Mouse (Mus musculus) heart, postnatal 0 days (tissue): Measurements from ENCODE around the gene Baz2b. TPM values are rescaled to one million over a fixed set of nuclear protein-coding genes. Genes with fewer than 3 reads are reported as not detected.

Source experiments
- ATAC-seq: fragments of 200-750 bp; cut with Nextera tagmentation; 2 replicates; pipeline ENCODE4 v1.8.0; 2017; ENCODE audit warnings: low read depth, moderate number of reproducible peaks, moderate library complexity; ENCODE audit not compliant: insufficient read depth
- DNase-seq: peaks from one replicate; pipeline ENCODE4 v3.0.0-alpha.2; 2016; ENCODE audit warnings: low spot score
- H3K27ac ChIP-seq: fragments of 300-500 bp; sonication (generic); 2 replicates; pipeline ENCODE4 v1.5.1; 2014; ENCODE audit warnings: low read depth, mild to moderate bottlenecking
- H3K27me3 ChIP-seq: fragments of 300-500 bp; sonication (generic); 2 replicates; pipeline ENCODE4 v1.6.1; 2014; ENCODE audit warnings: low read length, mixed read lengths; ENCODE audit not compliant: control insufficient read depth, insufficient read depth
- H3K36me3 ChIP-seq: fragments of 300-500 bp; sonication (generic); replicated peaks from 2 replicates; pipeline ENCODE4 v1.6.1; 2014; ENCODE audit warnings: low read length, mixed read lengths; ENCODE audit not compliant: control insufficient read depth, insufficient read depth
- H3K4me1 ChIP-seq: fragments of 300-500 bp; sonication (generic); 2 replicates; pipeline ENCODE4 v1.6.1; 2014; ENCODE audit warnings: antibody characterized with exemption; ENCODE audit not compliant: control insufficient read depth, insufficient read depth
- H3K4me2 ChIP-seq: fragments of 300-500 bp; sonication (generic); 2 replicates; pipeline ENCODE4 v1.6.1; 2014; ENCODE audit warnings: low read depth, mild to moderate bottlenecking, low read length, moderate library complexity
- H3K4me3 ChIP-seq: fragments of 300-500 bp; sonication (generic); 2 replicates; pipeline ENCODE4 v1.5.1; 2014; ENCODE audit warnings: low read depth, low read length
- H3K9ac ChIP-seq: fragments of 300-500 bp; sonication (generic); replicated peaks from 2 replicates; pipeline ENCODE4 v1.6.1; 2014; ENCODE audit warnings: low read depth, low read length, mixed read lengths
- H3K9me3 ChIP-seq: fragments of 300-500 bp; sonication (generic); replicated peaks from 2 replicates; pipeline ENCODE4 v1.6.1; 2016; ENCODE audit warnings: low read length; ENCODE audit not compliant: control insufficient read depth
- CTCF ChIP-seq: IDR thresholded peaks from 2 replicates; pipeline ENCODE4 v1.5.1; 2016; ENCODE audit warnings: antibody characterized with exemption, control low read depth, low read depth
- EP300 ChIP-seq: IDR thresholded peaks from 2 replicates; pipeline ENCODE4 v1.6.1; 2016; ENCODE audit warnings: antibody characterized with exemption, low read depth
- WGBS: fragments of 180-500 bp; shearing (Covaris S2); extraction: QIAGEN DNeasy Blood & Tissue Kit; methylation state at CpG from one replicate; pipeline ENCODE4 v1.1.7; 2014; 5-methylcytosine and 5-hydroxymethylcytosine counted together
- polyA plus RNA-seq: library from polyadenylated mRNA; unstranded; fragments of >200 nt; fragmentation: Nextera tagmentation; extraction: Ambion mirVana; gene quantifications from 2 replicates; pipeline ENCODE4 v1.2.1, GENCODE M21; 2015
- total RNA-seq: library from RNA; depleted of rRNA; stranded (reverse); fragments of >200 nt; gene quantifications from 2 replicates; pipeline ENCODE4 v1.2.3, GENCODE M21; 2014; ENCODE audit warnings: low replicate concordance

The Baz2b gene
- total and polyA plus RNA-seq, 2 experiments from 2014 or later: 40.3 to 46.2 TPM

DNA sequence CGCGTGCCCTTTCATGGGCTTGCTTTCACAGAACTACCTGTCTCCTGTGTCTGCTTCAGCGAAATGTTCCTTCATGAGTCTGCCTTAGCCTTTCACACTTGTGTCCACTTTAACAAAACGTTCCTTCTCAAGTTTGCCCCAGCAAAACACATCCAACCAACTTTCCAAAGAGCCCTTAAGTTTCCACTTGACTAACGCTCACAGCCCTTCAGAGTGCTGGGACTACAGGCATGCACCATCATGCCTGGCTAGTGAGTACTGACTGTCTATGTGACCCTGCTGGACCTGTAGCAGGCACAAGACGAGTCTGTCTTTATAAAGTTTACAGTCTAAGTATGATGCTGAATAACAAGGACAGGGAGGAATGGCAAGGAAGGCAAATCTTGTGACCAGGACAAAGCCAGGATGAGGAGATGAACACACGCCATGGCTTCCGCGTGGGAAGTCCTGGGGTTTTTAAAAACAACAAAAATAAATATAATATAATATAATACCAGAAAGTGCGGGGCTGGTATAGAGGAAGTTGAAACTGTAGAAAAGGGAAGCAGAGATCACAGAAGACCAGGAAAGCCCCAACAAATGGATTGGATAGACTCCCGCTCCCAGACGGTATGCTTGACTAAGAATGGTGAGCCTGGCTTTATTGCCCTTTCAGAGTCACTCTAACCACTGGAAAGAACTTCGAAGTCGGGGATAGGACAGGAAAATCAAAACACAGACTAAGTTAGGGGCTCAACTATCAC, 120.7 kb downstream of the Baz2b start:
- no peak overlapping the region for H3K4me2 ChIP-seq
- no peaks in the 10 kb centered on the region for H3K27me3 ChIP-seq
- no peaks in the 10 kb centered on the region for H3K9me3 ChIP-seq
- no peak overlapping the region for H3K4me3 ChIP-seq
- no peak for ATAC-seq
- no peaks in the 10 kb centered on the region for H3K36me3 ChIP-seq
- H3K27ac ChIP-seq: peak overlapping the region; percentile 50; the same call in 1 of the 2 replicates
- 83% methylated on average over 14 of the region's 14 CpGs for WGBS
- H3K4me1 ChIP-seq: peaks cover 12% of the 10 kb centered on the region; the same call in 1 of the 2 replicates
- H3K9ac ChIP-seq: no peak overlapping the region
- DNase-seq: no peak
- TF ChIP-seq EP300 (no peak), CTCF (no peak)

DNA sequence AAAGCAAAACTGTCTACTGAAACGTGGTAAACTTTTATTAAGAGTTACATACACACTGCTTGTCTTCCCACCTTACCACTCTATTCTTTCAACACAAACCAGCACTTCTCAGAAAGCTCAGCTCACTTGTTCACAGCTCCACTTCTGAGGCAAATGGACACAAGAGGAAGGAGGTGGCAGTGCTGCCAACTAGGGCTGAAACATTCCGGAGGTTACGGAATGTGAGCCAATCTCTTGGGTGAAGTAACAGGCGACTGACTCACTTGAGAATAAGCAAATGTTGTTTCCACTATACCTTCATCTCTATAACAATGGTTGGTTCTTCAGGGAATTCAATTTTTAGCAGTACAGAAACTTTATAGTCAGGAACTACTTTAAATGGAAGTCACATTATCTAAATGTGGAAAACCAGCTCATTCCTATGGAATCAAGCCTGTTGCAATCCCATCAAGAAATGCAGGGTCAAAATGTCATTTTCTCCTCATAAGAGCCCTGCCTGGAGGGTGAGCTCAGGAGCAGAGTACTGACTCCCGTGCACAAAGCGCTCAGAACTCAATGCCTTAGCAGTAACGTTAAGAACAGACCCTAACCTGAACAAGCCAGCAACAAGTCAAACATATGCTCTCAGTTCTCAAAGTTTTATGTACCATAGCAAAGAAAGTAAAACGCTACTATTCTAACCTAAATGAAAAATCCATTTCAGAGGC, 123.3 kb downstream of the Baz2b start:
- peak; percentile 54; the same call in 1 of the 2 replicates for ATAC-seq
- Histone ChIP-seq H3K27me3 (no peaks in the 10 kb centered on the region), H3K9me3 (no peaks in the 10 kb centered on the region), H3K9ac (no peak overlapping the region), H3K27ac (peak overlapping the region; percentile 70), H3K36me3 (no peaks in the 10 kb centered on the region), H3K4me1 (peaks cover 27% of the 10 kb centered on the region), H3K4me3 (no peak overlapping the region), H3K4me2 (no peak overlapping the region)
- peak; percentile 74 for DNase-seq
- no peak for TF ChIP-seq CTCF
- TF ChIP-seq EP300: no peak
- WGBS: 29% methylated on average over 8 of the region's 8 CpGs

DNA sequence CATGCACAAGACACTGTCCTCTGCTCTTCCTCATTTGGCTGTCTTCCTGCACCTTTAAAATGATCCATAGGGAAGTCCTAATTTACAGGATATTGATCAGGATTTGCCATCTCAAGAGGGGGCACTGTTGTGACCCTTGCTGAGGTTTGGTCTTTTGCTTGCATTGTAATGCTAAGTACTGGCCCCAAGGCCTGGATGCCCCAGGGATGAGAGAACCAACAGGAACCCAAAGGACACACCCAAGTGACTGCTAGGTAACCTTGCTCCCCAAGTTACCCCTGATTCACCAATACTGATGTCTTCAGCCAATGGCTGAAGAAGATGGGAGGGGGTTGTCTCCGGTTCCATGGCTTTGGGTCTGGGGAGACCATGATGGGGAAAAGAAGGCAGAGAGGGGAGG, 124.8 kb downstream of the Baz2b start:
- H3K27ac ChIP-seq: no peak overlapping the region
- no peak overlapping the region for H3K4me3 ChIP-seq
- no peaks in the 10 kb centered on the region for H3K9me3 ChIP-seq
- DNase-seq (no peak), ATAC-seq (no peak)
- WGBS: 100% methylated on average over 1 of the region's 1 CpGs
- H3K36me3 ChIP-seq: no peaks in the 10 kb centered on the region
- H3K4me2 ChIP-seq: no peak overlapping the region
- no peak for TF ChIP-seq CTCF
- no peak for TF ChIP-seq EP300
- no peaks in the 10 kb centered on the region for H3K27me3 ChIP-seq
- peaks cover 33% of the 10 kb centered on the region for H3K4me1 ChIP-seq
- H3K9ac ChIP-seq: no peak overlapping the region

DNA sequence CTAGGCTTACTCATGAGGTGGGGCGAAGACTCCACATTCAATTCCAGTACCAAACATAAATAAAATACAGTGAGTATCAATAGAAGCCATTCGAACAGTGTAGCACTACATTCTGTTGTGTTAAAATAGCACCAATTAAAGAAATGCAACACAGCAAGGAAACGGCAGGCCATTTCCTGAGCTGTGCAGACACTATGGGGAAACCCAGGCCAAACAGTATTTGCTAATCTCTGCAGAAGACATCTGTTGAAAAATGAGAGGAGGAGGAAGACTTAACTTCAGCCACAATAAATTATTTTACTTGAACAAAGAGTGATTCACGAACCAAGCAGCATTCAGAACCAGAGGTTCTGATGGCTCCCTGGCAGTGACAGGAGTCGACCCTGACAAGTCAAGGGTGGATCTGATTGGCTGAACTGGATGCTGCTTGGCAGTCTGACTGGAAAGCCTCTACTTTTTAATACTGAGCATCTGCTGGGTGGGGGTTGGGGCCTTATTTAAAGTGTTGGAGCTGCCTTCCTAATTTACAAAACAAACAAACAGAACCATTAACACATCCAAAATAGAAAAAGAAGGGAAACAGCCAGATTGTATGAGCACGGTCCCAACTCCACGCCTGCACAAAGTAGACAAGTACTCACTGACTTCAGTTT, 126.5 kb downstream of the Baz2b start:
- Histone ChIP-seq H3K4me2 (peak overlapping the region; percentile 18; the same call in 1 of the 2 replicates), H3K4me1 (peaks cover 33% of the 10 kb centered on the region), H3K4me3 (no peak overlapping the region), H3K9ac (no peak overlapping the region), H3K36me3 (no peaks in the 10 kb centered on the region), H3K27ac (peak overlapping the region; percentile 31; the same call in 1 of the 2 replicates), H3K27me3 (no peaks in the 10 kb centered on the region), H3K9me3 (no peaks in the 10 kb centered on the region)
- DNase-seq (peak; percentile 16), ATAC-seq (no peak)
- TF ChIP-seq CTCF (no peak), EP300 (no peak)
- WGBS: 53% methylated on average over 7 of the region's 7 CpGs

DNA sequence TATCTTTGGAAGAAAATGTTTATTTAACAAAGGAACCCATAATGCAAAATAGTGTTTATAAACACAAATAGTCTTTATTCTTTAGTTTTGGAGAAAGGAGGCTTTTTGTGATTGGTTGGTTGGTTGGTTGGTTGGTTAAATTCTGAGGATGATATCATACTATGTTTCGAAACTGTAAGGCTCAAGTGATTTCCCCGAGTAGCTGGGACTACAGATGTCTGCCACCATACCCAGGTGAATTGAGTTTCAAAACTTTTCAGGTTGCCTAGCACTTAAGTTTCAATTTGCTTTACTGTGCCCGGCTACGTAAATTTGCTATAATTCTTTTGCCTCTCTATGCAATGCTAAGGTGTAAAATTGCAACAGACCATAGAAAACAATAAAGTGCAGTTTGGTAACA, 127.4 kb downstream of the Baz2b start:
- H3K9ac ChIP-seq: no peak overlapping the region
- no peaks in the 10 kb centered on the region for H3K27me3 ChIP-seq
- H3K27ac ChIP-seq: no peak overlapping the region
- DNase-seq (no peak), ATAC-seq (no peak)
- H3K4me3 ChIP-seq: no peak overlapping the region
- no peaks in the 10 kb centered on the region for H3K9me3 ChIP-seq
- H3K36me3 ChIP-seq: no peaks in the 10 kb centered on the region
- H3K4me1 ChIP-seq: peaks cover 33% of the 10 kb centered on the region
- 88% methylated on average over 4 of the region's 4 CpGs for WGBS
- TF ChIP-seq CTCF (no peak), EP300 (no peak)
- H3K4me2 ChIP-seq: no peak overlapping the region
